Mouse (Mus musculus) liver, postnatal 0 days (tissue): Measurements from ENCODE around the gene Ctcf.

Source experiments
- CTCF ChIP-seq: sonication (generic); IDR thresholded peaks from 2 replicates; pipeline ENCODE4 v1.5.1; 2016; ENCODE audit warnings: antibody characterized with exemption, low read depth
- EP300 ChIP-seq: IDR thresholded peaks from 2 replicates; pipeline ENCODE4 v1.6.1; 2016; ENCODE audit warnings: antibody characterized with exemption, low read depth, mild to moderate bottlenecking

GRCm38 (mm10) chr8:105677891-105678290 lies 41.5 kb downstream of the Ctcf start:
- peak; percentile 20; the same call in 1 of the 2 replicates for TF ChIP-seq CTCF
- TF ChIP-seq EP300: no peak
